Mouse (Mus musculus) heart, postnatal 25 days (tissue): Measurements from ENCODE around the gene Tent5a. TPM values are rescaled to one million over a fixed set of nuclear protein-coding genes. Genes with fewer than 3 reads are reported as not detected.

ENCODE experiments used
- DNase-seq: peaks from one replicate; pipeline ENCODE4 v3.0.0; 2022; ENCODE audit warnings: low spot score
- intact Hi-C: fragments of 180-260 bp; cut with DNase I; formaldehyde crosslinking; loops from one replicate; pipeline ENCODE4 v1.15.1; 2025
- total RNA-seq, 2 experiments: library from RNA; stranded (reverse); gene quantifications; 2 replicates each; pipeline ENCODE4 v1.2.3; 2021

Tent5a gene
- total RNA-seq, 2 experiments from 2014 or later, result 7.8 to 8.4 TPM

GRCm38 (mm10) chr9:85320167-85320951, 6.8 kb downstream of the Tent5a start:
- intact Hi-C loops, result loop anchor here (5.0 kb wide), 1 partner anchor 188 kb away; no protein-coding TSS in a partner anchor

GRCm38 (mm10) chr9:85316122-85316521, 11.0 kb downstream of the Tent5a start:
- intact Hi-C loops, result no loop called here
- DNase-seq, result no peak

More at GRCm38 (mm10) chr9:85320167-85320951, 6.8 kb downstream of the Tent5a start:
- no peak for DNase-seq

GRCm38 (mm10) chr9:85312473-85312872, 14.7 kb downstream of the Tent5a start, which contains the start of gene Gm11114:
Gm11114 (plus strand) TSS chr9:85312773.
- intact Hi-C loops, result no loop called here
- no peak for DNase-seq

DNA sequence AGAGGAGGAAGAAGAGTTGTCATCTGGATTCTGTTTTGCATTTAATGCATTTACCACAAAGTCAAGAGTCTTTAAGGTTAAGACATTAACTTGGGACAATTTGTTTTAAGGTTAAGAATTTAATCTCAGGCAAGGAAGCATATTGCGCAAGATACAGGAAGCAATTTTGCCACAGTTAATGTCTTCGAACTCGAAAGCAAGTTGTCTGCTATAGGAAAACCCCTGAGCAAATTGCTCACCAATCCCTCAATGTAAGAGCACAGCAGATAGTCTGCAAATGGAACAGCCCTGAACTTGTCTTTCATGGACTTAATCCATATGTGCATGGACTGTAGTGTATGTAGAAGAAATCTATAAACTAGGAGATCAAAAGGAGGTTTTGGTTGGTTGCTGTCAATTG, 23.8 kb downstream of the Tent5a start:
- no peak for DNase-seq
- intact Hi-C loops, result no loop called here

DNA sequence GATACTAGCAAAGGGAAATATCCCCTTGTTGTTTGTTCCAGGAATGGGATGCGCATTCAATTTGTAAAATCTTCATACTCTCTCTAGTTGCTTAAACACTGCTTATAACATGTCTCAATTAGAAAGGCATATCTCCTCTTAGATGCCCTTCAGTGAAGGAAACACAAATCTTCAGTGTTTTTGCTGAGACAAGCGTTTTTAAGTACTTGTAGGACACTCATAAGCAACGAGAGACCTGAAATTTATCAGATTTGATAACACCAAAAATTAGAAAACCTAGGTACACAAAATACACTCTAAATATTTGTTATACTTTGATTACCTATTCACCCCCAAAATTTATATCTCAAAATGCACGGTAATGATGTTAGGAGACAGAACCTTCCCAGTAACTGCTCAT, 24.3 kb downstream of the Tent5a start:
- intact Hi-C loops, result no loop called here
- no peak for DNase-seq

- DNase-seq, result no peak
- intact Hi-C loops, result no loop called here
These were observed 53.0 kb downstream of the Tent5a start for GRCm38 (mm10) chr9:85274114-85274513.

Other genes with a start within 250 kb of the Tent5a start
- not detected for gene Gm11114, start 14.6 kb downstream of the Tent5a start, total RNA-seq